Mouse (Mus musculus): ENCODE measurements around the gene Rpl5. TPM values are rescaled to one million over a fixed set of nuclear protein-coding genes. Genes with fewer than 3 reads are reported as not detected.

Gene Rpl5
- polyA plus RNA-seq (2015; fragmentation: Nextera tagmentation; extraction: Ambion mirVana): 61.6 and 69.3 TPM in 2 replicates

DNA sequence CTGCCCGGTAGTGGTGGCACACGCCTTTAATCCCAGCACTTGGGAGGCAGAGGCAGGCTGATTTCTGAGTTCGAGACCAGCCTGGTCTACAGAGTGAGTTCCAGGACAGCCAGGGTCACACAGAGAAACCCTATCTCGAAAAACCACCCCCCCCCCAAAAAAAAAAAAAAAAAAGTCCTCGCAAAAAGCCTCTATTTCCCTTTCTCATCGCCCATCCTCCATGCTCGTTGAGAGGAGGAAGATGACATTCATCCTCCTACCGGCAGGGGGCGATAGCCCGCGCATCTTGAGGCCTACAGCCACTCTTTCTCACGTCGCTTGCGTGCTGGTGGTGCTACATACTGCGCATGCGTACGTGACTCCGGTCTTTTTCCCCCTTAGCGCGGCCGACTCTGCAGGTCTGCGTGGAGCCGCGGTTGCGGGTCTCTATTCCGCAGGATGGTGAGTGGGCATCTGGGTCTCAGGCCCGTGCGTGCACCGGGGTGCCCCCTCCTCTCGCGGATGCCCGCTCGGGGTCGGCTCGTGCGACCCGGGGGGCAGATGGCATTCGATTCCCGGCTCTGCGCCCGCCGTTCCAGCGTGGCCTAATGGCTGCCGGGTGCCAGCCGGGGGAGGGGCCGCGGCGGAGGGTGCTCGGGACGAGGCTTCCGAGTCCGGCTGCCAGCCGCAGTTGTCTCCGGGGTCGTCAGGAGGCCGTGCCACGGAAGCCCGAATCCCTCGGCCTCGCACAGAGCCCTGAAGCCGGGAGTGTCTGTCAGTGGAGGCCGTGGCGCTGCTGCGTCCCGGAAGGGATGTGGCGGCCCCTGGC, at the start of gene Rpl5:
Gene Rpl5 (plus strand): TSS at position 297 of the 808 bp plus-strand sequence.
- Histone ChIP-seq H3K4me2 (ENCODE audit: low read depth, low read length) (peak within 1 kb of the TSS; percentile 69), H3K4me3 (ENCODE audit: low read length) (peak within 1 kb of the TSS; percentile 83), H3K9me3 (ENCODE audit: control insufficient read depth, low read length) (no peaks in the 10 kb centered on the region), H3K9ac (ENCODE audit: low read depth, low read length) (peak within 1 kb of the TSS; percentile 97), H3K27me3 (replicated peaks; ENCODE audit: control insufficient read depth, insufficient read depth, low read length) (0 out of 2 replicates have a peak, but pooled peaks cover 3% of the 10 kb centered on the region), H3K27ac (ENCODE audit: low read length) (peak within 1 kb of the TSS; percentile 77), H3K4me1 (ENCODE audit: control insufficient read depth, insufficient read depth, low read length) (0 out of 2 replicates have a peak, but pooled peaks cover 2% of the 10 kb centered on the region), H3K36me3 (ENCODE audit: control insufficient read depth, insufficient read depth, low read length) (peaks cover 11% of the 10 kb centered on the region)
- WGBS: 3% methylated on average over 66 of the region's 66 CpGs
- peak; percentile 98 for ATAC-seq

- no peaks in the 10 kb centered on the region for H3K27me3 ChIP-seq (replicated peaks; ENCODE audit: control insufficient read depth, insufficient read depth, low read length)
- 35% methylated on average over 6 of the region's 6 CpGs for WGBS
- peaks cover 17% of the 10 kb centered on the region for H3K4me1 ChIP-seq (ENCODE audit: control insufficient read depth, insufficient read depth, low read length)
- H3K9me3 ChIP-seq (ENCODE audit: control insufficient read depth, low read length): no peaks in the 10 kb centered on the region
- peaks cover 2% of the 10 kb centered on the region; the same call in 1 of the 2 replicates for H3K36me3 ChIP-seq (ENCODE audit: control insufficient read depth, insufficient read depth, low read length)
- H3K9ac ChIP-seq (ENCODE audit: low read depth, low read length): no peak overlapping the region; the same call in 1 of the 2 replicates
- no peak overlapping the region for H3K4me3 ChIP-seq (ENCODE audit: low read length)
- peak overlapping the region; percentile 65 for H3K27ac ChIP-seq (ENCODE audit: low read length)
- H3K4me2 ChIP-seq (ENCODE audit: low read depth, low read length): no peak overlapping the region
- ATAC-seq: peak; percentile 44
These were observed 46.5 kb upstream of the Rpl5 start for GRCm38 (mm10) chr5:107853807-107854206.

DNA sequence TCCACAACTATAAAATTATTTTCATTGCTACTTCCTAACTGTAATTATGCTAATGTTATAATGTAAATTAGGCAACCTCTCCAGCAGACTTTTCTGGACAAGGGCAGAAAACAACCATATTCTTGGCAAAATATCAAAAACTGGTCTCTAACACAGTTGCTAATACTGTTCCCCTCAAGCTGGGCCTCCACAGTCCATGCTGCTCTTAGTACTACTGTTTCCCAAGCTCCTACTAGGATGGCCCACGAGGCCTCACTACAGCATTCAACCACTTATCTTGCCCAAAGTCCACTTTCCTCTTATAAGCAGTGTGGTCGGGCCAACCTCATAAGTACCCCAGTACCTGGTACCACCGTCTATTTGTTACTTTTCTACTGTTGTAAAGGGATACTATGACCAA, 45.7 kb upstream of the Rpl5 start:
- Histone ChIP-seq H3K4me1 (ENCODE audit: control insufficient read depth, insufficient read depth, low read length) (peaks cover 17% of the 10 kb centered on the region), H3K27me3 (replicated peaks; ENCODE audit: control insufficient read depth, insufficient read depth, low read length) (no peaks in the 10 kb centered on the region), H3K9me3 (ENCODE audit: control insufficient read depth, low read length) (no peaks in the 10 kb centered on the region), H3K36me3 (ENCODE audit: control insufficient read depth, insufficient read depth, low read length) (peaks cover 2% of the 10 kb centered on the region; the same call in 1 of the 2 replicates), H3K4me3 (ENCODE audit: low read length) (no peak overlapping the region), H3K9ac (ENCODE audit: low read depth, low read length) (no peak overlapping the region), H3K4me2 (ENCODE audit: low read depth, low read length) (no peak overlapping the region), H3K27ac (ENCODE audit: low read length) (peak overlapping the region; percentile 65; the same call in 1 of the 2 replicates)
- 50% methylated on average over 3 of the region's 3 CpGs for WGBS
- peak; percentile 74 for ATAC-seq

- no peak overlapping the region for H3K9ac ChIP-seq (ENCODE audit: low read depth, low read length)
- no peak overlapping the region for H3K27ac ChIP-seq (ENCODE audit: low read length)
- H3K4me2 ChIP-seq (ENCODE audit: low read depth, low read length): no peak overlapping the region
- peaks cover 17% of the 10 kb centered on the region for H3K4me1 ChIP-seq (ENCODE audit: control insufficient read depth, insufficient read depth, low read length)
- H3K36me3 ChIP-seq (ENCODE audit: control insufficient read depth, insufficient read depth, low read length): no peaks in the 10 kb centered on the region
- 64% methylated on average over 2 of the region's 2 CpGs for WGBS
- H3K27me3 ChIP-seq (replicated peaks; ENCODE audit: control insufficient read depth, insufficient read depth, low read length): no peaks in the 10 kb centered on the region
- no peak for ATAC-seq
- no peaks in the 10 kb centered on the region for H3K9me3 ChIP-seq (ENCODE audit: control insufficient read depth, low read length)
- no peak overlapping the region for H3K4me3 ChIP-seq (ENCODE audit: low read length)
These were observed 44.8 kb upstream of the Rpl5 start for GRCm38 (mm10) chr5:107855546-107855945.

DNA sequence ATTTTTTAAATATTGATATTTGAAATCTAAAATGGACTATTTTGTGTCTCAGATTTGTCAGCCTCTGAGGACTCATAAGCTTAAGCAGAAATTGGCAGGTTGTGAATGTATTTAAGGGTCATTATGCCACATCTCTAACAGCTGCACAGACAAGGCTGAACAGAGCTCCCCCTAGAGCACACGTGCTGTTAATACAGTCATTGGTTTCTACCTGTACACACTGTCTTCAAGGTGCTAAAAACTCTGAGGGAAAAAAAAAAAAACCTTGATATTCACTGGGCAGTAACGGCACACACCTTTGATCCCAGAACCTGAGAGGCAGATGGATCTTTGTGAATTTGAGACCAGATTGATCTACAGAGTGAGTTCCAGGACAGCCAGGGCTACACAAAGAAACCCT, 41.3 kb upstream of the Rpl5 start:
- Histone ChIP-seq H3K9ac (ENCODE audit: low read depth, low read length) (no peak overlapping the region), H3K4me1 (ENCODE audit: control insufficient read depth, insufficient read depth, low read length) (peaks cover 13% of the 10 kb centered on the region; the same call in 1 of the 2 replicates), H3K27me3 (replicated peaks; ENCODE audit: control insufficient read depth, insufficient read depth, low read length) (no peaks in the 10 kb centered on the region), H3K4me2 (ENCODE audit: low read depth, low read length) (no peak overlapping the region), H3K9me3 (ENCODE audit: control insufficient read depth, low read length) (no peaks in the 10 kb centered on the region), H3K36me3 (ENCODE audit: control insufficient read depth, insufficient read depth, low read length) (no peaks in the 10 kb centered on the region), H3K4me3 (ENCODE audit: low read length) (no peak overlapping the region), H3K27ac (ENCODE audit: low read length) (no peak overlapping the region)
- no peak for ATAC-seq
- 47% methylated on average over 2 of the region's 2 CpGs for WGBS

DNA sequence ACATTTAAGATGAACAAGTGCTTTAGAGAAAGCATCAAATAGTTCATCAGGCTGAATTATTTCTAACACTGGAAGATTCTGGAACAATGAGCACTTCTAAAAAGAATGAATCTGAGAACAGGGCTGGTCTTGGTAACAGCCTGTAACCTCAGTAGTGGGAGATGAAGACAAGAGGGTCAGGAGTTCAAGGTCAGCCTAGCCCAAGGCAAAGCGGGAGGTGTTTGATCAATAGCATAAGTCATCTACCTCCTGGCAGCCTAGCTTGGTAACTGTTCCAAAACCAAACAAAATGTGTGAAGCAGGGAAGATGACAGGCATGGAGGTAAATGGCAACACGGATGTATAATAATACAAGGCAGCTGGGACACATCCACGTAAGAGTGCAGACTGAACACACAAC, 36.3 kb upstream of the Rpl5 start:
- WGBS: 67% methylated on average over 3 of the region's 3 CpGs
- ATAC-seq: no peak
- Histone ChIP-seq H3K4me3 (ENCODE audit: low read length) (no peak overlapping the region), H3K27me3 (replicated peaks; ENCODE audit: control insufficient read depth, insufficient read depth, low read length) (no peaks in the 10 kb centered on the region), H3K9ac (ENCODE audit: low read depth, low read length) (no peak overlapping the region), H3K36me3 (ENCODE audit: control insufficient read depth, insufficient read depth, low read length) (no peaks in the 10 kb centered on the region), H3K27ac (ENCODE audit: low read length) (no peak overlapping the region), H3K9me3 (ENCODE audit: control insufficient read depth, low read length) (no peaks in the 10 kb centered on the region), H3K4me1 (ENCODE audit: control insufficient read depth, insufficient read depth, low read length) (peaks cover 11% of the 10 kb centered on the region), H3K4me2 (ENCODE audit: low read depth, low read length) (no peak overlapping the region)

GRCm38 (mm10) chr5:107866127-107867126, 33.9 kb upstream of the Rpl5 start:
- no peak overlapping the region for H3K4me3 ChIP-seq (ENCODE audit: low read length)
- no peaks in the 10 kb centered on the region for H3K36me3 ChIP-seq (ENCODE audit: control insufficient read depth, insufficient read depth, low read length)
- no peaks in the 10 kb centered on the region for H3K27me3 ChIP-seq (replicated peaks; ENCODE audit: control insufficient read depth, insufficient read depth, low read length)
- H3K4me1 ChIP-seq (ENCODE audit: control insufficient read depth, insufficient read depth, low read length): peaks cover 11% of the 10 kb centered on the region
- WGBS: 56% methylated on average over 2 of the region's 2 CpGs
- H3K27ac ChIP-seq (ENCODE audit: low read length): no peak overlapping the region
- ATAC-seq: no peak
- no peaks in the 10 kb centered on the region for H3K9me3 ChIP-seq (ENCODE audit: control insufficient read depth, low read length)
- H3K4me2 ChIP-seq (ENCODE audit: low read depth, low read length): no peak overlapping the region
- H3K9ac ChIP-seq (ENCODE audit: low read depth, low read length): no peak overlapping the region

- Histone ChIP-seq H3K9ac (ENCODE audit: low read depth, low read length) (peak overlapping the region; percentile 93), H3K4me2 (ENCODE audit: low read depth, low read length) (peak overlapping the region; percentile 67), H3K27me3 (replicated peaks; ENCODE audit: control insufficient read depth, insufficient read depth, low read length) (no peaks in the 10 kb centered on the region), H3K4me1 (ENCODE audit: control insufficient read depth, insufficient read depth, low read length) (peaks cover 11% of the 10 kb centered on the region), H3K36me3 (ENCODE audit: control insufficient read depth, insufficient read depth, low read length) (no peaks in the 10 kb centered on the region), H3K27ac (ENCODE audit: low read length) (peak overlapping the region; percentile 97), H3K4me3 (ENCODE audit: low read length) (peak overlapping the region; percentile 66), H3K9me3 (ENCODE audit: control insufficient read depth, low read length) (no peaks in the 10 kb centered on the region)
- peak; percentile 76 for ATAC-seq
- WGBS: under 1% methylated on average over 78 of the region's 82 CpGs
These were observed 32.1 kb upstream of the Rpl5 start for GRCm38 (mm10) chr5:107867970-107868904.

All from intestine, embryonic 16.5 days (tissue).